Mouse (Mus musculus) olfactory bulb, adult 2 months (tissue): Measurements from ENCODE around the gene Lancl1. TPM values are rescaled to one million over a fixed set of nuclear protein-coding genes. Genes with fewer than 3 reads are reported as not detected.

Source experiments
- H3K27ac ChIP-seq: fragments of 200-500 bp; 2 replicates; pipeline ENCODE4 v1.5.1; 2012; ENCODE audit warnings: low read depth, low read length; ENCODE audit not compliant: insufficient read depth
- H3K4me1 ChIP-seq: fragments of 200-500 bp; 2 replicates; pipeline ENCODE4 v1.6.1; 2012; ENCODE audit warnings: low read length; ENCODE audit not compliant: control insufficient read depth, insufficient read depth
- H3K4me3 ChIP-seq: fragments of 200-500 bp; 2 replicates; pipeline ENCODE4 v1.5.1; 2012; ENCODE audit warnings: mild to moderate bottlenecking, low read depth, low read length, moderate library complexity; ENCODE audit not compliant: insufficient read depth
- CTCF ChIP-seq: fragments of 200-500 bp; IDR thresholded peaks from 2 replicates; pipeline ENCODE4 v1.5.1; 2012; ENCODE audit warnings: low read depth, mild to moderate bottlenecking, low read length, moderate library complexity; ENCODE audit not compliant: insufficient read depth
- POLR2A ChIP-seq: fragments of 200-500 bp; IDR thresholded peaks from 2 replicates; pipeline ENCODE4 v1.6.1; 2012; ENCODE audit warnings: mild to moderate bottlenecking, low read depth, low read length, moderate library complexity; ENCODE audit not compliant: insufficient read depth
- WGBS: fragments of 180-500 bp; shearing (Covaris S2); methylation state at CpG from one replicate; pipeline ENCODE4 v1.1.7; 2018; 5-methylcytosine and 5-hydroxymethylcytosine counted together
- polyA plus RNA-seq: library from polyadenylated mRNA; stranded (reverse); fragments of >200 nt; gene quantifications from 2 replicates; pipeline ENCODE4 v1.2.4, GENCODE M21; 2012; ENCODE audit warnings: low replicate concordance; ENCODE audit not compliant: missing spikeins, insufficient read depth, insufficient read length

Lancl1 gene
- polyA plus RNA-seq, 1 experiment = not detected

DNA sequence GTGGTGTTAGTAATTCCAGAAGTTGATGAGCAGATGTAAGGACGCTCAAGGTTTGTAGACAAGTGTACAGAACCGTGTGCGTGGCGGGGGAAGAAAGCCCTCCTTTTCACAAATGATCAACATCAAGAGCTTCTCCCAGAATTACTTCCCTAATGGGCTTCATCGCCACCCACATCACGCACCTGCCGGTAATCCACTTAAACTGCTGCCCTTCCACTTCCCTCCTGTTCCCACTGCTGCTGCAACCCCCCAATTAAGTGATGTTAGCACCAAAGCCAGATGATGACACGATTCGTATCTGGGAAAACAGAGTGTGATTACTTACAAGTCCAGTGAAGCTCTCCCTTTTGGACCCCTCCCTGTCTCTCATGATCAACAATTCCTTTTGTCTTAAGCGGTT is 16.6 kb downstream of the Lancl1 start:
- Histone ChIP-seq H3K27ac (no peak overlapping the region), H3K4me1 (peaks cover 3% of the 10 kb centered on the region; the same call in 1 of the 2 replicates), H3K4me3 (no peak overlapping the region)
- TF ChIP-seq POLR2A = no peak
- no peak for TF ChIP-seq CTCF
- WGBS = 44% methylated on average over 10 of the region's 10 CpGs

- 85% methylated on average over 13 of the region's 13 CpGs for WGBS
- Histone ChIP-seq H3K27ac (no peak overlapping the region), H3K4me3 (no peak overlapping the region), H3K4me1 (peaks cover 3% of the 10 kb centered on the region; the same call in 1 of the 2 replicates)
- TF ChIP-seq CTCF (no peak), POLR2A (no peak)
Measured at GRCm38 (mm10) chr1:67020637-67021161, 18.0 kb downstream of the Lancl1 start.

GRCm38 (mm10) chr1:67017101-67017870 is 21.4 kb downstream of the Lancl1 start:
- H3K27ac ChIP-seq = no peak overlapping the region
- H3K4me3 ChIP-seq = no peak overlapping the region
- H3K4me1 ChIP-seq = no peaks in the 10 kb centered on the region; the same call in 1 of the 2 replicates
- TF ChIP-seq CTCF (no peak), POLR2A (no peak)
- 81% methylated on average over 13 of the region's 13 CpGs for WGBS

GRCm38 (mm10) chr1:67014205-67014604 is 24.5 kb downstream of the Lancl1 start:
- Histone ChIP-seq H3K4me3 (no peak overlapping the region), H3K4me1 (peaks cover 3% of the 10 kb centered on the region; the same call in 1 of the 2 replicates), H3K27ac (no peak overlapping the region)
- TF ChIP-seq POLR2A = no peak
- 45% methylated on average over 2 of the region's 2 CpGs for WGBS

- WGBS = 93% methylated on average over 3 of the region's 3 CpGs
- Histone ChIP-seq H3K4me1 (peaks cover 3% of the 10 kb centered on the region; the same call in 1 of the 2 replicates), H3K4me3 (no peak overlapping the region), H3K27ac (no peak overlapping the region)
- no peak for TF ChIP-seq CTCF
- no peak for TF ChIP-seq POLR2A
Measured at GRCm38 (mm10) chr1:67010520-67010919, 28.2 kb downstream of the Lancl1 start.

GRCm38 (mm10) chr1:67003699-67004098 is 35.0 kb downstream of the Lancl1 start:
- H3K27ac ChIP-seq = no peak overlapping the region
- no peaks in the 10 kb centered on the region for H3K4me1 ChIP-seq
- 43% methylated on average over 3 of the region's 3 CpGs for WGBS
- TF ChIP-seq POLR2A (no peak), CTCF (no peak)
- H3K4me3 ChIP-seq = no peak overlapping the region

DNA sequence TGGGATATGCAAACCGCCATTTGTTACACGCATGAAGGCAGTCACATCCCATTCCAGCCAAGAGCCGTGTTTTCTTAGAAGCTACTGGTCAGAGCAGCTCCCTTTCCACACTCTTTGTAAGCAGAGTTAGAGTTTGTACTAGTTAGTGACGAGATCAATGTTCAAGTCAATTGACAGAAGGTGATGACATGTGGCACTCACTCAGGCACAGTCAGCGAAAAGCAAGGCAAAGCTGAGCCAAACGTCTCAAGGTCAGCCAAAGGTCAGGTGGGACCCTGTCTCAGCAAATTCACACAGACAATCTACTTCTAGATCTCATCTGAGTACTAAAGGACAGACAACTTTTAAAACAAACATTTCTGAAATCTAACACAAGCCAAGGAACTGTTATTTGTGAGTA is 36.4 kb downstream of the Lancl1 start:
- Histone ChIP-seq H3K4me3 (no peak overlapping the region), H3K27ac (no peak overlapping the region), H3K4me1 (no peaks in the 10 kb centered on the region)
- no peak for TF ChIP-seq POLR2A
- no peak for TF ChIP-seq CTCF
- WGBS = 87% methylated on average over 6 of the region's 6 CpGs

DNA sequence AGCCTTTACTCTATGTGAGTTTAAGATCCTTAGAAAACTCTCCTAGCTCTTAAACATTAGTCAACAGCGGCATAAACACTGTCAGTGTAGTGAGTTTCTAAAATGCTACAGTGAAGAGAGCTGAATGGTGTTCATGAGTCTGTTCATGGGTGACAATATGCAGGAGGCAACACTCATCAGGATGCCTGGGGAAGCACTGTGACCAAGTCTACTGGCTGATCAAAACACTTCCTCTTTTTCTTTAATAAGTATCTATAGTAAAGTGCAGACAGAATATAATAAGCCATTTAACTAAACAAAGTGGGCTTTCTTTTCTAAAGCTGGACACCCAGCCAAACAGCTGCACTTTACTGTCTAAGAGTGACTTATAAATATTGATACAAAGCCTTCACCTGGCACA is 37.3 kb downstream of the Lancl1 start:
- no peak for TF ChIP-seq CTCF
- TF ChIP-seq POLR2A = no peak
- WGBS = 78% methylated on average over 1 of the region's 1 CpGs
- no peak overlapping the region for H3K27ac ChIP-seq

GRCm38 (mm10) chr1:67000484-67000883 is 38.2 kb downstream of the Lancl1 start:
- TF ChIP-seq POLR2A (no peak), CTCF (no peak)
- Histone ChIP-seq H3K4me3 (no peak overlapping the region), H3K4me1 (no peaks in the 10 kb centered on the region), H3K27ac (no peak overlapping the region)
- 90% methylated on average over 3 of the region's 3 CpGs for WGBS

More for the DNA sequence above, 37.3 kb downstream of the Lancl1 start:
- Histone ChIP-seq H3K4me3 (no peak overlapping the region), H3K4me1 (no peaks in the 10 kb centered on the region)
